Mouse (Mus musculus): Measurements from ENCODE around the gene Ltk. TPM values are rescaled to one million over a fixed set of nuclear protein-coding genes. Genes with fewer than 3 reads are reported as not detected.

Ltk gene
- total and polyA plus RNA-seq, 3 experiments: 0.39 TPM; not detected in 2

DNA sequence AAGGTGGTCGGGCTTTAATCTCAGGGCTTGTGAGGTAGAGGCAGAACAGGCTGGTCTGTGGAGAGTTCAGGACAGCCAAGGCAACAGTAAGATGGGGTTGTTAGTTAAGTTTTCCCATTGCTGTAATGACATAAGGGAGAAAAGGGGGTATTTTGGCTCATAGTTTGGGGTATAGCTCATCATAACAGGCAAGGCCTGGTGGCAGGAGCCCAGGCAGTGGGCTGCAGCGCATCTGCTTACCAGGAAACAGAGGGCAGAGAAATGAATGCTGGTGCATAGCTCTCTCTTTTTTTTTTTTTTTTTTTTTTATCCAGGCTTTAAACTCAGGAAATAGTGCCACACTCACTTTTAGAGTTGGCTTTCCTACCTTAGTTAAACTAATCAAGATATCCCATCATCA lies 57.1 kb downstream of the Ltk start:
- H3K9ac ChIP-seq (ENCODE audit: low read depth, low read length): no peak overlapping the region
- H3K27ac ChIP-seq: no peak overlapping the region
- H3K4me1 ChIP-seq (ENCODE audit: control insufficient read depth, insufficient read depth, low read length): no peaks in the 10 kb centered on the region
- intact Hi-C loops (cut with DNase I): no loop called here
- TF ChIP-seq EP300 (IDR thresholded peaks at IDR 0.05; ENCODE audit: insufficient read depth, low read depth, low read length) (no peak), CTCF (IDR thresholded peaks at IDR 0.05) (no peak), POLR2A (IDR thresholded peaks at IDR 0.05; ENCODE audit: insufficient read depth, low read depth, low read length) (no peak)
- H3K27me3 ChIP-seq (ENCODE audit: control insufficient read depth, insufficient read depth, low read length): no peaks in the 10 kb centered on the region
- no peaks in the 10 kb centered on the region; the same call in 1 of the 2 replicates for H3K79me2 ChIP-seq (replicated peaks; ENCODE audit: control insufficient read depth, insufficient read depth, low read length)
- 99% methylated on average over 2 of the region's 2 CpGs for WGBS
- no peak overlapping the region for H3K4me3 ChIP-seq
- peaks cover 2% of the 10 kb centered on the region; the same call in 1 of the 2 replicates for H3K36me3 ChIP-seq (ENCODE audit: control insufficient read depth, insufficient read depth, low read length)
- DNase-seq: no peak

Other genes starting within 250 kb of the Ltk start
- under 1 TPM; 0.18 to 0.23 TPM for gene Exd1, start 212.8 kb downstream of the Ltk start, total RNA-seq (2021)
- 0.21 and 0.26 TPM in 2 replicates for gene Exd1, start 212.8 kb downstream of the Ltk start, polyA plus RNA-seq (2012; rRNA removed)
- 10 to 100 TPM; 76.6 to 97.3 TPM for gene Chp1, start 212.7 kb downstream of the Ltk start, total RNA-seq (2021)
- gene Chp1, start 212.7 kb downstream of the Ltk start, polyA plus RNA-seq (2012; rRNA removed): 71.0 and 145 TPM in 2 replicates
- gene Nusap1, start 142.1 kb downstream of the Ltk start, total RNA-seq (2021): 1 to 10 TPM in 1 of 2 experiments, under 1 TPM in 1; 0.84 to 2.0 TPM
- gene Nusap1, start 142.1 kb downstream of the Ltk start, polyA plus RNA-seq (2012; rRNA removed): 0.26 and 0.31 TPM in 2 replicates
- gene Oip5, start 142.0 kb downstream of the Ltk start, total RNA-seq (2021): under 1 TPM; 0.16 to 0.37 TPM
- 0.20 and 0.26 TPM in 2 replicates for gene Oip5, start 142.0 kb downstream of the Ltk start, polyA plus RNA-seq (2012; rRNA removed)
- 10 to 100 TPM; 58.6 to 63.6 TPM for gene Ndufaf1, start 97.6 kb downstream of the Ltk start, total RNA-seq (2021)
- 16.1 and 33.9 TPM in 2 replicates for gene Ndufaf1, start 97.6 kb downstream of the Ltk start, polyA plus RNA-seq (2012; rRNA removed)
- 10 to 100 TPM; 21.9 to 22.8 TPM for gene Rtf1, start 85.4 kb downstream of the Ltk start, total RNA-seq (2021)
- gene Rtf1, start 85.4 kb downstream of the Ltk start, polyA plus RNA-seq (2012; rRNA removed): 8.7 and 12.7 TPM in 2 replicates
- gene Itpka, start 18.1 kb downstream of the Ltk start, total RNA-seq (2021): under 1 TPM; 0.52 to 0.59 TPM
- gene Itpka, start 18.1 kb downstream of the Ltk start, polyA plus RNA-seq (2012; rRNA removed): 0.44 and 1.3 TPM in 2 replicates
- gene Rpap1, start 27.1 kb upstream of the Ltk start, total RNA-seq (2021): 10 to 100 TPM; 12.2 to 13.3 TPM
- 10.5 and 12.1 TPM in 2 replicates for gene Rpap1, start 27.1 kb upstream of the Ltk start, polyA plus RNA-seq (2012; rRNA removed)
- gene Tyro3, start 37.3 kb upstream of the Ltk start, total RNA-seq (2021): 1 to 10 TPM; 1.2 to 1.5 TPM
- 1.6 and 2.7 TPM in 2 replicates for gene Tyro3, start 37.3 kb upstream of the Ltk start, polyA plus RNA-seq (2012; rRNA removed)
- gene Mga, start 136.8 kb upstream of the Ltk start, total RNA-seq (2021): 10 to 100 TPM; 36.2 to 41.0 TPM
- gene Mga, start 136.8 kb upstream of the Ltk start, polyA plus RNA-seq (2012; rRNA removed): 11.6 and 21.6 TPM in 2 replicates
- gene Mapkbp1, start 212.3 kb upstream of the Ltk start, total RNA-seq (2021): 1 to 10 TPM; 7.7 to 8.0 TPM
- 8.1 and 11.0 TPM in 2 replicates for gene Mapkbp1, start 212.3 kb upstream of the Ltk start, polyA plus RNA-seq (2012; rRNA removed)

All from heart, adult 2 months (tissue).